Mouse (Mus musculus) liver, adult (tissue): ENCODE data around the gene Ociad1.
A peak's percentile ranks its signal among the peaks of the same experiment; 100 is the strongest.

ENCODE experiments used
- GATA4 ChIP-seq: IDR thresholded peaks from 2 replicates; pipeline ENCODE4 v1.6.1; 2014; ENCODE audit warnings: mild to moderate bottlenecking, low read length; ENCODE audit not compliant: insufficient replicate concordance

Ociad1 gene

GRCm38 (mm10) chr5:73292502-73293457 is at the start of gene Ociad1:
Ociad1 (plus strand) TSS chr5:73292784.
- TF ChIP-seq GATA4 = peak; percentile 9; the same call in 1 of the 2 replicates

GRCm38 (mm10) chr5:73244403-73244802 is 48.2 kb upstream of the Ociad1 start:
- TF ChIP-seq GATA4 = no peak

GRCm38 (mm10) chr5:73246414-73246813 is 46.2 kb upstream of the Ociad1 start:
- TF ChIP-seq GATA4 = no peak

GRCm38 (mm10) chr5:73248211-73248610 is 44.4 kb upstream of the Ociad1 start:
- TF ChIP-seq GATA4 = no peak

- no peak for TF ChIP-seq GATA4
Measured at GRCm38 (mm10) chr5:73249341-73249740, 43.2 kb upstream of the Ociad1 start.

- no peak for TF ChIP-seq GATA4
Measured at GRCm38 (mm10) chr5:73252739-73253138, 39.8 kb upstream of the Ociad1 start.

GRCm38 (mm10) chr5:73254660-73255059 is 37.9 kb upstream of the Ociad1 start:
- peak; percentile 76; the same call in 1 of the 2 replicates for TF ChIP-seq GATA4

GRCm38 (mm10) chr5:73255321-73256251 is 37.0 kb upstream of the Ociad1 start:
- TF ChIP-seq GATA4 = no peak

GRCm38 (mm10) chr5:73256352-73257065 is 36.1 kb upstream of the Ociad1 start, which contains the start of gene Fryl:
Fryl (minus strand) TSS chr5:73256619.
- 0 out of 2 replicates have a peak, but pooled peaks have one; percentile 35 for TF ChIP-seq GATA4

- TF ChIP-seq GATA4 = no peak
Measured at GRCm38 (mm10) chr5:73257096-73257495, 35.5 kb upstream of the Ociad1 start.

- TF ChIP-seq GATA4 = no peak
Measured at GRCm38 (mm10) chr5:73257723-73258122, 34.9 kb upstream of the Ociad1 start.

- TF ChIP-seq GATA4 = no peak
Measured at GRCm38 (mm10) chr5:73264122-73264521, 28.5 kb upstream of the Ociad1 start.

- no peak for TF ChIP-seq GATA4
Measured at GRCm38 (mm10) chr5:73265460-73265859, 27.1 kb upstream of the Ociad1 start.

- no peak for TF ChIP-seq GATA4
Measured at GRCm38 (mm10) chr5:73268636-73269213, 23.9 kb upstream of the Ociad1 start.
